Mouse (Mus musculus) neural tube, postnatal 0 days (tissue): Measurements from ENCODE around the gene Olfr1288. TPM values are rescaled to one million over a fixed set of nuclear protein-coding genes. Genes with fewer than 3 reads are reported as not detected.

Source experiments
- polyA plus RNA-seq: library from polyadenylated mRNA; unstranded; fragments of >200 nt; fragmentation: Nextera tagmentation; extraction: Ambion mirVana; gene quantifications from 2 replicates; pipeline ENCODE4 v1.2.1, GENCODE M21; 2015

Gene Olfr1288
- not detected in 2 replicates for polyA plus RNA-seq

DNA sequence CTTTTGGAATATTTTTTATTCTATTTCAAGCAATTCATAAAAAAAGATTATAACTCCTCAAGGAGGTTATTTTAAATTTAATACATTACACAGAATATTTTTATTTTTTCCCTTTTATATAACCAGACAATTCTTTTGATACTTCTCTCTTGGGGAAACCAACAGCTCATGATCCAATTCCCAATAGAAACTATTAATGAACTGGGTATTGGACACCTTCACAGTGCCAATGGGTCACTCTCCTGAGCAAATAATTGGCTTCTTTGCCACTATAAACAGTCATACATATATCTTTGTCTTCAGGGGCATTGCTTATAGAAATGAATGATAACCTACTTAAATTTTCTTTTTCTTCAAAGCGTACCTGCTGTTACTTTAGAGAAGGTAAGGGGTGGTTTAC lies at the start of gene Olfr1288:
Gene Olfr1288 (plus strand): TSS at position 301 of the 400 bp plus-strand sequence.

DNA sequence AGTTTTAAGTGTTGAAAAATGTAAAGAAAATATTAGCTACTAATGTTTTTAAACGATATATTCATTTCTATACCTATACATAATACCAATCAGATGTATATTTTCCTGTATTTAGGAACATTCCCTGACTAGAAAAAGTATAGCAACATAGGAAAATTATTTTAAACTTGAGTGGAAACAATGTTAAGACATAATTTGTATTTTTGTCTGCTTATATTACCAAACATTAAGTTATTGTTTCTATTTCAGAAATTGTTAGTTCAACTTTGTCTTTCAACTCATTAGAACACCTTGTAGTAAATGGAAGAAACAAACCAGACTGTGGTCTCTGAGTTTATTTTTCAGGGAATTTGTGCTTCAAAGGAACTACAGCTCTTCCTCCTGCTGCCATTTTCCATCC lies 25.1 kb upstream of the Olfr1288 start, which contains the start of gene Olfr1287:
Gene Olfr1287 (plus strand): TSS at position 301 of the 400 bp plus-strand sequence.

DNA sequence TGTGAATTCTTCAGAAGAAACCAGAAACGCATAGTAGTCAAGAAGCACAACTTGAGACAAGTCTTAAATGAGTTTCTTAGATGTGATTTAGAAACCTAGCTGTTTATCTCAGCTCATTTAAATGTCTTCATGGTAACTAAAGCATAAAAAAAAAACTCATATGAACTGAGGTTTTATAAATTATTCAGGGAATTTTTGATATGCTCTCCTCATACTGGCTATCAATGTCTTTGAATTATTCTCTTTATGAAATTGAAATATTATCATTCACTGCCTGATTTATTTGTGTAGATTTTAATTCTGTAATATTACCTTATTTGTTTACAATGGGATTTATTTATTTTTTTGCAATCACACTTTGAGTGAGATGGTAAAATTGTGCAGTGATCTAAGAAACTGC lies 6.6 kb downstream of the Olfr1288 start, which contains the start of gene Olfr1289:
Gene Olfr1289 (plus strand): TSS at position 301 of the 400 bp plus-strand sequence.

DNA sequence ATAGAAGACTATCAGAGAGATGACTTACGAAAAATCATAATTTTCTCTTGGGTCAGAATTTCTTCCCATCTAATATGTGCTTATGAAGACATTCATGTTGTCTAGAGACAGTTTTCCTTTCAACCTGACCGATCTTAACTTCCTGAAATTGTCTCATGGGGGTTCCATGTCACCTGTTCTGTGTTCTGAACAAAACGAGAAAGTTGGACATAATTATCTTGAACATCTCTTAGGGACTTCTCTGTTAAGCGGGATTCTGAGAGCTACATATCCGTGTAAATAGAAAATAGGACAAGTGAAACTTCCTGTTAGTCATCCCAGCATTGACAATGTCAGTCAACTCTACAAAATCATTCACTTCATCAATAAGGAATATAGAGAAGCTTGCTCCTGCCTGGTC lies 19.8 kb downstream of the Olfr1288 start, which contains the start of gene Olfr1290:
Gene Olfr1290 (minus strand): TSS at position 101 of the 400 bp plus-strand sequence.

DNA sequence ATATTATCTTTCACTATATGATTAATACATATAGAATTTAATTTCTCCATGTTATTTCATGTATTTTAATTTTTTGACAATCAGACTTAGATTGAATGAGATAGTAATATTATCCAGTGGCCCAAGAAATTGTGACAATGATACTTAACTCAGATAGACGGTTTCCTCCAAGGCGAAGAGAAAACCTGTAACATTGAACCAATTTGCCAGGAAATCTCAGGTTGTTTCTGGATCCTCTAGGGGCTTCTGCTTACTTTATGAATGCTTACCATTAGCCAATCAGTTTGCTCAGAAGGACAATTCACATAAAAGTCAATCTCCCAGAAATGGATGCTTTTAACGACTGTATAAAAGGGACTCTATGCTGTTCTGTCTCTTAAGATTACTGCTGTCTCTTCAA lies 23.0 kb downstream of the Olfr1288 start, which contains the start of gene Olfr1291-ps1:
Gene Olfr1291-ps1 (plus strand): TSS at position 301 of the 400 bp plus-strand sequence.

DNA sequence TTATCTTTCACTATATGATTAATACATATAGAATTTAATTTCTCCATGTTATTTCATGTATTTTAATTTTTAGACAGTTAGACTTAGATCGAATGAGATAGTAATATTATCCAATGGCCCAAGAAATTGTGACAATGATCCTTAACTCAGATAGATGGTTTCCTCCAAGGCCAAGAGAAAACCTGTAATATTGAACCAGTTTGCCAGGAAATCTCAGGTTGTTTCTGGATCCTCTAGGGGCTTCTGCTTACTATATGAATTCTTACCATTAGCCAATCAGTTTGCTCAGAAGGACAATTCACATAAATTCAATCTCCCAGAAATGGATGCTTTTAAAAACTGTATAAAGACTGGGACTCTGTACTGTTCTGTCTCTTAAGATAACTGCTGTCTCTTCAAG lies 51.0 kb downstream of the Olfr1288 start, which contains the start of gene Olfr1293-ps:
Gene Olfr1293-ps (plus strand): TSS at position 301 of the 400 bp plus-strand sequence.

Other genes starting within 250 kb of the Olfr1288 start
- gene 4930430A15Rik, start 244.5 kb upstream of the Olfr1288 start, polyA plus RNA-seq, result not detected in 2 replicates
- not detected in 2 replicates for gene Olfr1275, start 238.8 kb upstream of the Olfr1288 start, polyA plus RNA-seq
- gene Olfr1276, start 219.6 kb upstream of the Olfr1288 start, polyA plus RNA-seq, result not detected in 2 replicates
- gene Olfr1277, start 200.0 kb upstream of the Olfr1288 start, polyA plus RNA-seq, result not detected in 2 replicates
- gene Olfr1278, start 184.0 kb upstream of the Olfr1288 start, polyA plus RNA-seq, result not detected in 2 replicates
- not detected in 2 replicates for gene Olfr1279, start 173.5 kb upstream of the Olfr1288 start, polyA plus RNA-seq
- not detected in 2 replicates for gene Olfr1280, start 160.1 kb upstream of the Olfr1288 start, polyA plus RNA-seq
- gene Olfr1281, start 147.6 kb upstream of the Olfr1288 start, polyA plus RNA-seq, result not detected in 2 replicates
- gene Olfr1282, start 138.0 kb upstream of the Olfr1288 start, polyA plus RNA-seq, result not detected in 2 replicates
- gene Olfr1283, start 107.3 kb upstream of the Olfr1288 start, polyA plus RNA-seq, result not detected in 2 replicates
- gene Olfr1284, start 98.6 kb upstream of the Olfr1288 start, polyA plus RNA-seq, result not detected in 2 replicates
- not detected in 2 replicates for gene Olfr1286, start 51.0 kb upstream of the Olfr1288 start, polyA plus RNA-seq
- gene Olfr1287, start 25.0 kb upstream of the Olfr1288 start, polyA plus RNA-seq, result not detected in 2 replicates
- gene Olfr1289, start 6.7 kb downstream of the Olfr1288 start, polyA plus RNA-seq, result not detected in 2 replicates
- gene Olfr1290, start 19.7 kb downstream of the Olfr1288 start, polyA plus RNA-seq, result not detected in 2 replicates
- not detected in 2 replicates for gene Olfr1291-ps1, start 23.1 kb downstream of the Olfr1288 start, polyA plus RNA-seq
- gene Olfr1293-ps, start 51.1 kb downstream of the Olfr1288 start, polyA plus RNA-seq, result not detected in 2 replicates
- gene Olfr1294, start 66.2 kb downstream of the Olfr1288 start, polyA plus RNA-seq, result not detected in 2 replicates
- gene Olfr1295, start 95.6 kb downstream of the Olfr1288 start, polyA plus RNA-seq, result not detected in 2 replicates
- gene Olfr1297, start 152.4 kb downstream of the Olfr1288 start, polyA plus RNA-seq, result not detected in 2 replicates
- gene Olfr1298, start 175.1 kb downstream of the Olfr1288 start, polyA plus RNA-seq, result not detected in 2 replicates
- not detected in 2 replicates for gene Olfr1299, start 187.3 kb downstream of the Olfr1288 start, polyA plus RNA-seq